Mouse (Mus musculus): ENCODE data around the gene E330009J07Rik. TPM values are rescaled to one million over a fixed set of nuclear protein-coding genes. Genes with fewer than 3 reads are reported as not detected.
A peak's percentile ranks its signal among the peaks of the same experiment; 100 is the strongest.

The E330009J07Rik gene
- total RNA-seq, 2 experiments from 2014 or later, result 32.4 to 32.9 TPM

DNA sequence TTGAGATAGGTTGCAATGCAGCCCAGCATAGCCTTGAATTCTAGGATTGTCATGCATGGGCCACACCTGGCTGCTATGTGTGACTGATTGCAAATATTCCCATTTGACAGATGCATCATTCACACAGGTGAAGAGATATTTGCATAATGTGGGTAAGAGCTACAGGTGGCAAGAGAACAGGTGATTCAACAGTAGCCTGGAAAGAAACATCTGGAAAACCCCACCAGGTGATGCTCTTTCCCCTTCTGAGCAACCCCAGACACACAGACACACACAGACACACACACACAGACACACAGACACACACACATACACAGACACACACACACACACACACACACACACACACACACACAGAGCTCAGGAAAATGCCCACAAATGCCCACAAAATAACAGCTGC, 4.1 kb downstream of the E330009J07Rik start:
- DNase-seq (ENCODE audit: extremely low spot score in 1 of 2, low spot score in 2 of 2), result no peak
- intact Hi-C loops (cut with DNase I), result no loop called here

DNA sequence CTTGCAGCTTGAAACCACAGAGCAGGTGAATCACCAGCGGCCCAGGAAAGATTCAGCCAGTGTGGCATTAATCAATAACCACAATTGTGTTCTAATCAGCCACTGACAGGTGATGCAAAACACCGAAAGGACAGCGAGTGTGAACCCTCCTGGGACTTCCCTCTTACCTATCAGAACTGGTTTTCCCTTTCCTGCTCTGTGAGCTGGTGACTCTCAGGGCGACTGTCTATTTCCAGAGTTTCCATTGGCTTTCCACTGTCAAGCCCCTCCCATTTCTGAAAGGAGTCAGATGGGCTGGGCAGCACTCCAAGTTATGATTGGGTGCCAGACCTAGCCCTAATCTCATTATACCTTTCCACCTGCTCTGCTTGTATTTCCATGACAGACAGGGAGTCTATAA, 4.6 kb downstream of the E330009J07Rik start:
- intact Hi-C loops (cut with DNase I), result no loop called here

DNA sequence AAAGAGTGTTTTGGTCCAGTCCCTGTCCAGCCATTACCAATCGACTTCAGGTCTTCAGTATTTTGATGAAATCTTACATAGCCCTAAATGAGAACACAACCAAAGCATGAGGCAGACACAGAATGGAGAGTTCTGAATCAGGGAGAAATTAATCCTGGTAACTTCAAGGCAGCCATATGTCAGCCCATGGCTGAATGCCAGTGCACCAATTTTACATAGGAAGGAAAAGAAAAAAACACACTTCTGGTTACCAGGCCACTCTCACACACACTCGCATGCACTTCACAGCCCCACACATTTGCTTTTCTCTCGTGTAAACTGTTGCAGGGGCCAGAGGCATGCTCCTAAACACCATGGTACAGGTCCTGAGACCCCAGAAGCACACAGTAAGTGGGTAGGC, 5.1 kb downstream of the E330009J07Rik start:
- DNase-seq (ENCODE audit: extremely low spot score in 1 of 2, low spot score in 2 of 2), result no peak
- intact Hi-C loops (cut with DNase I), result no loop called here

More for the DNA sequence above, 4.6 kb downstream of the E330009J07Rik start:
- DNase-seq (ENCODE audit: extremely low spot score in 1 of 2, low spot score in 2 of 2), result no peak

DNA sequence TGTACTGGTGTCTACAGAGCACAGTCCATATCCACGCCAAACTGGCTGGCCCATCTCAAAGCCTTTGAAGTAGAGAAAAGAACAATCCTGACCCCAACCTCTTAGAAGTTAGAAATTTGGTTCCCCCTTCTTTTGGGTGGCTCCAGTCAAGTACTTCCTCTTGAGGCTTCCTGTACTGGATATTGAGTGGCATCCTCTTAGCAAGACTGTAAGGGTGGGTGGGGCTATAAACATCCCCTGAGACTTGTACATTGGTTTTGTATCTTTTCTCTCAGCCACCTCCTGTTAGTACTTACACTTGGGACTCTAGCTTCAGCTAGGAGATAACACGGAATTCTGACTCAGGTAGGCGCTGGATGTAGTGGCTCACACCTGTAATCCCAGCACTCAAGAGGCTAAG, 5.7 kb downstream of the E330009J07Rik start:
- intact Hi-C loops (cut with DNase I), result no loop called here
- no peak for DNase-seq (ENCODE audit: extremely low spot score in 1 of 2, low spot score in 2 of 2)

DNA sequence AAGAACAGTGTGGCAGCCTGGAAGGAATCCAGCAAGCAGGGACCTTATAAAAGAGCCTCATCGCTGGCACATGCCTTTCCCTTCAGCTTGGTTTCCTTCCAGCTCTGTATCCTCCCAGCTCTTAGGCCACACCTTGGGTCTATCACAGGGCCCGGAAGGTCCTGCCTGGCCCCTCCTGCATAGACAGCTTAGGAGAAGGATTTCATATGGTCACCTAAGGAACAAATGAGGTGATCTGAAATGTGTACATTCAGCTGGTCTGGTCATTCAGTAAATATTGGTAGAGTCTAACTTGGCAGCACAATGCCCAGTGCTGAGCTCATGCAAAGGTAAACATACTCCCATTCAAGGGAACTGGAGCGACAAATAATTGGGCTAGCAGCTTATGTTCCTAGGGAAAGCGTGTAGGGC, 6.4 kb downstream of the E330009J07Rik start:
- intact Hi-C loops (cut with DNase I), result no loop called here
- no peak for DNase-seq (ENCODE audit: extremely low spot score in 1 of 2, low spot score in 2 of 2)

DNA sequence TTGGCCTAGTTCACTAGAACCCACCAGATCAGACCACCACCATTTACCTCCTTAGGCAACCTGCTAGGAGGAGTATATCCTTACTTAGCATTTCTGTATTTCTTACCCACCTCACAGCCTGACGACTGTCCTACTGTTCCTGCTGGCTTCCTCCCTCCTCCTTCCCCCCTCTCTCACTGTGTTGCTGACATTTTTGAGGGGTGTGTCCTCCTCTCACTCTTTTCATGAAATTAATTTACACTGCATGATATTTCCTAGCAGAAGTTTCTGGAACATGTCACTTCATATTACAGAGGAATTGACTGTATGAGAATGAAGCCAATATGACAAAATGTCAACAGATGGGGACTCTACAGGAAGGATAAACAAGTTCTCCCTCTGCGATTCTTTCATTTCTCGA, 7.2 kb downstream of the E330009J07Rik start:
- no peak for DNase-seq (ENCODE audit: extremely low spot score in 1 of 2, low spot score in 2 of 2)
- intact Hi-C loops (cut with DNase I), result no loop called here

DNA sequence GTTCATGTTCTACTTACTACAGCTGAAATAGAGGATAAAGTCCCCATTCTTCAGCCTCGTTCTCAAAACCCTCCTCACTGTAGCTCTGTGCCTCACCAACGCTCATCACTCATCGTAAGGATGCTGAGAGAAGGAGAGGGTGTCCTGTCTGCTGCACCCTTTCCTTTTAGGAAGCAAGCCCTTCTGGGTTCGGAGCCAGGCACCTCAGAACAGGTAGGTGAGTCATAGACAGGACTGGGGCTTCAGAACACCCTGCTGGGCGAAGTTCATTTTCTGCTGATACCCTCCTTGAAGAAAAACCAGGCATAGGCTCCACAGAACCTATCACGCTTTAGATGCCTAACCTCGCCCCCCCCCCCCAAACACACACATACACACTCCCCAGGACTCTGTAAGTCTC, 8.5 kb downstream of the E330009J07Rik start:
- no peak for DNase-seq (ENCODE audit: extremely low spot score in 1 of 2, low spot score in 2 of 2)
- intact Hi-C loops (cut with DNase I), result no loop called here

DNA sequence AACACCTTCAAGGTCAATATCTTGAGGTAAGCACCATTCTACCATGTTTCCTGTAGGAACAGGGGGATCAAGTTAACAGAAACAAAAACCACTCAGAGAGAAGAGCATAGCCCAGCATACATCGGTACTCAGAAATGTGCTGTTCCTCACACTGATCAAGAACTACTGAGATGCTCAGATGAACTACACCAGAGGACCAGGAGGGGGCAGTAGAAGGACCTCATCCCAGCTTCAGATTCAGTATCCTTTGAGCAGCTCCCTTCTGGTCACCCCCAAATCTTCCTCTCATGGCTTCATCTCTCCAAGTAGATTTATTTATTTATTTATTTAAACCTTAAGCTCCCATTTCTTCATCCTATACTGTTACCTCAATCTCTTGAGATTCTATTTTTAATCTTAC, 12.2 kb downstream of the E330009J07Rik start:
- intact Hi-C loops (cut with DNase I), result no loop called here
- DNase-seq (ENCODE audit: extremely low spot score in 1 of 2, low spot score in 2 of 2), result no peak

DNA sequence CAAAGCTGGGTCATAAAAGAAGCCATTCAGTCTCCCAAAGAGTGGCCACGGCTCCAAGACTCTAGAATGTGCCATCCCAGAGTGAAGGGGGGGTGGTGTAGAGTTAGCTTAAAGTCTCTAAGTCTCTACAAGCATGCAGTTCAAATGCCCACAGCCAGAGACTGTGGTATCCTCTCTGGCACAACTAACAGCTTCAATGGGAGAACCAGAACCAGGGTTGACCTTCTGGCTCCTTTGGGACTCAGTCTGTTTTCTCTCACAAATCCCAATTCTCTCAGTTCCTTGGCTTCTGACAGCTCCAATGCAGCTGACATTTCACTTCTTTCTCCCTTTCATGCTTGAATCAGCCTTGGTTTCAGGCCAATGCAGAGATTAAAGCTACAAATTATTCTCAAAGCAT, 12.9 kb downstream of the E330009J07Rik start:
- intact Hi-C loops (cut with DNase I), result no loop called here
- DNase-seq (ENCODE audit: extremely low spot score in 1 of 2, low spot score in 2 of 2), result no peak

DNA sequence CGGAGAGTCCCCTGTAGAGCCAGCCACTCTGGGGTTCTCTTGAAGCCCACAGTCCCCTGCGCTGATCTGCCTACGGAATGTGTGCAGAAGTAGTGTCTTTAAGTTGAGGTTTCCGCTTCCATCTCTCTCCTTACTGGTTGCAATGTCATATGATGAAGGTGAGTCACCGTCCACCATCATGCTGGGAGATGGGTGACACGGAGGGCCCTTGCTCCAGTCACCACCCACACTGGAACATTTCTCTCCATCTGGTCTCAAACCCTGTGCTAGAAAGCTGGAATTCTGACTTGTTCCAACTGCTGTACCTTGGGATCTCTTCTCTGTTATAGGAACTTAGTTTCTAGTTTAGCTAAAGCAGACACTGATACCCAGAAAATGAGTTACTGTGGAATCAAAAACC, 14.8 kb downstream of the E330009J07Rik start:
- intact Hi-C loops (cut with DNase I), result no loop called here
- DNase-seq (ENCODE audit: extremely low spot score in 1 of 2, low spot score in 2 of 2), result no peak

DNA sequence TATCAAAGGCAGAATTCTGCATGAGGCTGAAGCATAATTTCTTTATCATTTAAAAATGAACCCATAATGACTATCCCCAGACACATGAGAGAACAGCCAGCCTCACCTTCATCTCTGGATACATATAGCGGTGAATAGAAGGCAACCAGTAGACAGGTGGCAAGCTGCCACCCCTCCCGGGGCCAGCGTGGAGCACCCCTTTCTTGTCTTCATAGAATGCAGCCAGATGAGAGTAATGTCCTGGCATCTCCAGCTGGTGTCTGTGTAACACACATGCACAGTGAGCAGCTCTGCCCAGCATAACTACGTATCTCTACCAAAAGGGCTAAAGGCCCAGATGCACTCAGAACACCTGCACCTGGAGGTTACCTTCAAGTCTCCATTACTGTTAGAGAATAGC, 17.5 kb downstream of the E330009J07Rik start:
- intact Hi-C loops (cut with DNase I), result no loop called here
- DNase-seq (ENCODE audit: extremely low spot score in 1 of 2, low spot score in 2 of 2), result no peak

DNA sequence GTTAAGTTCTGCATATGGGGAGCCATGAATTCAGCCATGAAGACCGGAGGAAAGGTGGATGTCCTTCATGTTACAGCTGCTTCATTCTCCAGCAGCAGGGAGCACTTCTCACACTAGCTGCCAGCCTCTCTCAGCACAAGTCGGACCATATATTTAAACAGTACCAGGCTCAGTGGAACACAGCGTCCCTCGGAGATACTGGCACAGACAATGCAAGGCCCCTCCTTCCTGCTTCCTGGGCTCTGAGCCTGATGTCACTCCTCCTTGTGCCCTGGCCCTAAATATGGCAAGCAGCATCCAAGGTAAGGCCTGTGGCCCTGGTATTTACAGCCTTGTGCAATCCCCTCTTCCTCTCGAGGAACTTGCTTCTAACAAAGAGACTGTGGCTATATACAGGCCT, 20.1 kb downstream of the E330009J07Rik start:
- DNase-seq (ENCODE audit: extremely low spot score in 1 of 2, low spot score in 2 of 2), result no peak
- intact Hi-C loops (cut with DNase I), result no loop called here

DNA sequence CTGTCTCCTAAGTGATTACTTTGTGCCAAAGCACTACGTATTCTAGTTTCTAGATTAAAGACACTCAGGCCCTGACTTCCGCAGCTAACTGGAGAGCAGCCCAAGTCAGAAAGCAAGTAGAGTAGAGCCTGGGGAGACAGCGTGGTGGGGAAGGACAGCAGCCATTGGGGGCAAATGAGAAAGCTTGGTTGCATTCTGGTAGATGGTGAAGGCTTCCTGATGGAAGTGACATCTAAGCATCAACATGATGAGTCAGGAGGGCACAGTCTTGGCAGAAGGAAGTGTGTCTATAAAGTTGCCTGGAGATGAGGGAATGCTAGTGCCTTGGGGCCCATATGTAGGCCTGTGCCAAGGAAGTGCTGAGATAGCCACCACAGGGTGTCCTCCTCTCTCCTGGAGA, 22.4 kb downstream of the E330009J07Rik start:
- intact Hi-C loops (cut with DNase I), result no loop called here
- DNase-seq (ENCODE audit: extremely low spot score in 1 of 2, low spot score in 2 of 2), result no peak

DNA sequence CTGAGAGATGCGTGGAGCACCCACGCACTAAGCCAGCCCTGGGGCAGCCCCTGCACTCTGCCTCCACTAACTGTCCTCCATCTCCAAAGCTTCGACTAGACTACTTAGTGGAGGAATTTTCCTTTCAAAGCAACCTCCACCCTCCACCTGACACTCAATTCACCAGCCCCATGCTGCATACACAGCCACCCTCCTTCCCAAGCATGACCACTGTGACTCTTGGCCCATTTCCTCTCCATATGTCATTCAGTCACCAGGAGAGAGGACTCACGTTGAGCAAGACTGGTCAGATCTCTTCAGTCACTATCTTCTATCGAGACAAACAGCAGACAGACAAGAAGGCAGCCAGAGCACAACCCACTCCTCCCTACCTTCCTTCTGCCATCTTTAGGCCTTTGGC, 22.9 kb downstream of the E330009J07Rik start:
- intact Hi-C loops (cut with DNase I), result no loop called here
- DNase-seq (ENCODE audit: extremely low spot score in 1 of 2, low spot score in 2 of 2), result no peak

DNA sequence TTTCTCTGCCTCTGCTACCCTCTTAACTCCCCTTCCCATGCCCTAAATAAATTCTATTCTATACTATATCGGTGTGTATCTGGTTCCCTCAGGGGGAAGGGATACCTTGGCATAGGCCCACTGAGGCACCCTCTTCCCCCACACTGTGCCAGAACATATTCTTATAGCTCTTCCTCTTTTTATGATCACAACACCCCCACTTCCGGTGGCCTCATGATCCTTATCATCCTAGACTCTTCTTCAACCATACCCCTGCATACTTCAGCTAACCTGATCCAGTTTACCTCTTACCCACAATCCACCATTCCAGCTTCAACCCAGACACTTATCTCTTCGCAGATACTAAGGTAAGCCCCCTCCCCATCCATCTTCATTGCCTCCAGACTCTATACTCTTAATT, 24.9 kb downstream of the E330009J07Rik start:
- DNase-seq (ENCODE audit: extremely low spot score in 1 of 2, low spot score in 2 of 2), result peak in 1 of 2 experiments; percentile 6
- intact Hi-C loops (cut with DNase I), result no loop called here

DNA sequence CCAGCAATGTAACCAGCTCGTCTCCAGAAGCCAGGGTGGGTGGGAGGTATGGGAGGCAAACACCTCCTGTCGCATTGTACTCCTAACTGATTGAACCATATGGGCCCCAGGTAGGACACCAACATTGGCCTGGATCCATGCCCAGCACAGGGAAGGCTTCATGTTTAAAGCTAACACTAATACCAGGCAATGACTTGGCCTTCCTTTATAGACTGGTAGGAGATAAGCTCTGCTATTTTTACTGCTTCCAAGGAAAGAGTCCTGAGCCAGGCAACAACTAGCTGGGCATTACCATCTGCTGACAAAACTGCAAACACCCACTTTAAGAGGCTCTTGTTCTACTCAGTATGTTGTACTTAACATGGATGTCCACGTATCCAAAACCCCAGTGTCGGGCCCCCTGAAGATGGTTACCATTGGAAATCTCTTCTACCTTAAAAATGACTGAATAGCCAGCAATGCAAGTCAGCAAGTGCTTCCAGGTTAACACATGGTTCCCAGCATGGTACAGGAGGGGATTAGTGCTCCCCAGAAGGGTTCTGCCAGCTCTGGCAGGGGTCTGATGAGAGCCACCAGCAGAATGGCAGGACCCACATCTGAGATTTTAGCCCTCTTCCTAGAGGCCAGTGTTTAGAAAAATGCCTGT, 32.2 kb downstream of the E330009J07Rik start:
- no peak for DNase-seq (ENCODE audit: extremely low spot score in 1 of 2, low spot score in 2 of 2)
- intact Hi-C loops (cut with DNase I), result no loop called here

DNA sequence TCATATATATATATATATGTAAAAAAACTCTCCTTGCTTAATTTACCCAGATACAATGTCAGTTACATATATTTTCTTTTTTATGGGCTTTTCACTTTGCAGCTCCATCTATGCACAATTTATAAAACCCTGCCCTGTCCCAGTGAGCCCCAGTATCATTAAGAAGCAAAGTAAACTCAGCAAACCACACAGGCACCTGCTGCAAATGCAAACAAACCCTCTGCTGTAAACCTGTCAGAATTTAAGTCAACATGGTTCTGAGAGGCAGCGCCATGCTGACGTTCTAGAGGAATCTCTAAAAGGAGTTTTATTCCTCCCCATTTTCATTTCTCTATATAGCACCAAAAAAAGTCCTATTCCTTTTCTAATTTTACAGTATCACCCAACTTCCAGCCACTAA, 33.9 kb downstream of the E330009J07Rik start:
- no peak for DNase-seq (ENCODE audit: extremely low spot score in 1 of 2, low spot score in 2 of 2)
- intact Hi-C loops (cut with DNase I), result no loop called here

DNA sequence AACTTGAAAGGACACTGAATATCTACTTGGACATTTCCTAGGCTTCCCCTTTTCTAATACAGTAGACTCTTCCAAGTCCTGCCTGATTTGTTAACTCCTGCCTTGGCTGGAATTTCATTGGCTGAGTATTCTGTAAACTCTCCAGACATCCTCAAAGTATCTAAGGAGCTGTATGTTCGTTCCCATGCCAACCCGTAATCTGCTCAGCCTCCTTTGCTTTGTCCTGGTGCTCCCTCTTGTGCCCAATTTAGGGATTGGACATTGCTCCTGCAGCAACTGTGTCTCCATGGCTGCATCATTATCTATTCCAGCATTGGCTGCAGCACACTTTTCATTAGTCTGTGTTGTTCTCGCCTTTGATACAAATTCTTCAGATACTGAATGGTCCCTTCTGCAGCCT, 42.7 kb downstream of the E330009J07Rik start:
- peak; percentile 83 to 91 for DNase-seq (ENCODE audit: extremely low spot score in 1 of 2, low spot score in 2 of 2)
- intact Hi-C loops (cut with DNase I), result loop anchor here (5.0 kb wide), 1 partner anchor 521 kb away; the partner anchor contains the start of gene Tmem178b

DNA sequence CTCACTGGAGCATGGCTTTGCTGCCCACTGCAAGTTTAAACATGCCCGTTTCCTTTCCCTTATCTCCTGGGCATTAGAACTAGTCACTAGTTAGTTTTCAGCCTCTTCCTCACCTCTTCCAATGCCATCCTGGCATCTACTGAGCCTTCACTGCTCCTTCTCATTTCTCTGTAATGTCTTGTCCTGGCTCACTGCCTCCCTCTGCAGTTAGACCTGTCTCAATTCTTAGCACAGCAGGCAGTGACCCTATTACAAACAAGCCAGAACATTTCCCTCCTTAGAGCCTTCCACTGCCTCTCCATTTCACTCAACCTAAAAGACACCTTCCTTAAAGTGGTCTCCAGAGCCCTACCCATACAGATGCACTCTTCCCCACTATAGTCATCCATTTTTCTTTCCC, 45.0 kb downstream of the E330009J07Rik start:
- intact Hi-C loops (cut with DNase I), result loop anchor here (5.0 kb wide), 1 partner anchor 519 kb away; the partner anchor contains the start of gene Tmem178b

DNA sequence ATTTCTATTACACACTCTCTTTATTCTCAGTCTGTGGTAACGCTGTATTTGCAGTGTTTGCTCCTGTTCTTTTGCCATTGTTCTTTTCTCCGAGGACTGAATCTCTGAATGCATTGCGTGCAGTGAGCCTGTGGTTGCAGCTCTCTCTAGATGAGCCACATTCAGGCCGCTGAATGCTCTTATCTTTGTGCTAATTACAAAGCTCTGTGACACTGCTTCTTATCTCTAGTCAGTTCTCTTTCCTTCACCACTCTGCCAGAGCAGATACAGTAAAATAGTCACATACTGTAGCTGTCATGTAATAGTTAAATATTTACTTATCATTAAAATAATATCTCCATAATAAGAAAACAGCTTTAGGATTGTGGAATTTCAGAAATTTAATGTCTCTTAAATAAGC, 47.3 kb downstream of the E330009J07Rik start:
- intact Hi-C loops (cut with DNase I), result loop anchor here (5.0 kb wide), 1 partner anchor 56 kb away; no protein-coding TSS in a partner anchor
- no peak for DNase-seq (ENCODE audit: extremely low spot score in 1 of 2, low spot score in 2 of 2)

More for the DNA sequence above, 45.0 kb downstream of the E330009J07Rik start:
- no peak for DNase-seq (ENCODE audit: extremely low spot score in 1 of 2, low spot score in 2 of 2)

DNA sequence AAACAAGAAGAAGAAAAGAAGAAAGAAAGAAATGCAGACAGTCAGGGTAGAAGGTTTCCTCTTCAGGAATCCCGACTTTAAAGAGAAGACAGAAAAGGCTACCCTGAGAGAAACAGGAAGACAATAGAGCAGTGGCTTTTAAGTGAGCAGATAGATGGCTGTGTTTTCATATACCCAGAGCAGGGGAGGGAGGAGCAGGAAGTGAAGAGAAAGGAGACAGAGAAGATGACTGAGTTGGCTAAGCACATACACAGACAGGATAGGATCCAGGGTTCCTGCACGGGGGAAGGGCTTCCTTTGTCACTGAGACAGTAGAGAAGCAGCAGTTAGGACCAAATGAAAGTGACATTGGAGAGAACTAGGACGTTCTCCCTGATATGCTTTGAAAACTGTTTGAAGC, 50.3 kb downstream of the E330009J07Rik start:
- intact Hi-C loops (cut with DNase I), result loop anchor here (5.0 kb wide), 1 partner anchor 53 kb away; no protein-coding TSS in a partner anchor
- no peak for DNase-seq (ENCODE audit: extremely low spot score in 1 of 2, low spot score in 2 of 2)

Data from left cerebral cortex, postnatal 10 days (tissue).